Mouse (Mus musculus): Measurements from ENCODE around the gene Sv2c. TPM values are rescaled to one million over a fixed set of nuclear protein-coding genes. Genes with fewer than 3 reads are reported as not detected.

The Sv2c gene
- total RNA-seq, 2 experiments from 2014 or later = 13.0 to 14.2 TPM

DNA sequence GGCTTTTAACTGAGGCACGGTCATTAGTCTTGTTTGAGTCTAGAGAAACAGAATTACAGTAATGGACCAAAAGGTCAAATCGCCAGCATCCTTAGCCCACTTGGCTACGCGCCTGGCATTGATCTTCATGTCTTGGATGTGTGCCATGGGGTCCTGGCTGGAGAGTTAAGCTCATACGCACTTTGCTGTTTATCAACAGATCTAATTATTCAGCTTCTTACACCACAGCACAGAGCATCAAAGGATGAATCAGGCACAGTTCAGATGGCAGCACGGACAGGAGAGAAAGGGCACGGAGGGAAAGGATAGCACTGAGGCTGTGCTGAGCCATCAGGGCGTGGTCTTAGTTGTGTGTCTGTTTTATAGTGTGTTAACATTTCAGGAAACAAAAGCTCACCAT, 58.8 kb downstream of the Sv2c start:
- DNase-seq (ENCODE audit: extremely low spot score in 1 of 2, low spot score in 1 of 2) = no peak

DNA sequence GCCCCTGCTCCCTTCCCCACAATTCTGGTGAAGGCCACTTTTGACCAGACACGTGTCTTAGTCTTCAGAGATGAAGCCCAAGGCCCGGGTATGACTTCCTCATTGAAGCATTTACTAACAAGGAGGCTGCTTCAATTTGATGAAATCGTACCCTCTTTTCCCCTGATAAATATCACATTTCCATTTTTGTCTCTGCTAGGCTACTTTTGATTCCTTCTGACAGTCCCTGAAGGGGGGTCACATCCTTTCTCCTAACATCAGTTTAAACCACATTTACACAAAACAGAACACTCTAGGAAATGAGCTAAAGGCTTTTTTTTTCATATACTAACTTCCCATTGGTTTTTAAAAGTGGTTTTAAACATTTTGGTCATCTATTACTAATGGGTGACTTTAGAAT, 79.6 kb downstream of the Sv2c start:
- no peak for DNase-seq (ENCODE audit: extremely low spot score in 1 of 2, low spot score in 1 of 2)

DNA sequence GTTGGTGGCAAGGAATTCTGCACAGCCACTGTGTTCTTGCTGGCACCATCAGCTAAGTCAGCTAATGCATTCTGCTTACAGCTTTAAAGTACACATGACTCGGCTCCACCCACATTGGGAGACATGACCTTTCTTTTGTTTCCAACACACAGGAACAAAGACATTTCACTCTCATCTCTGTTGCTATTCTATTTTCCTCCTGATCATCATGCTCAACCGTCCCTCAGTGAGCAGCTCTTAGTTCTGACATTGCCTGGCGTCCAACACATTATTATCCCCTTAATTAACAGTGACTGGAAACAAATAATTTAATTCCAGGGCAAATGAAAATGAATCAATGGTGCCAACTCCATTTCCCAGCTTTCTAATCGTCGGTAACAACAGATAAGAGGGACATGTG, 87.0 kb downstream of the Sv2c start:
- no peak for DNase-seq (ENCODE audit: extremely low spot score in 1 of 2, low spot score in 1 of 2)

DNA sequence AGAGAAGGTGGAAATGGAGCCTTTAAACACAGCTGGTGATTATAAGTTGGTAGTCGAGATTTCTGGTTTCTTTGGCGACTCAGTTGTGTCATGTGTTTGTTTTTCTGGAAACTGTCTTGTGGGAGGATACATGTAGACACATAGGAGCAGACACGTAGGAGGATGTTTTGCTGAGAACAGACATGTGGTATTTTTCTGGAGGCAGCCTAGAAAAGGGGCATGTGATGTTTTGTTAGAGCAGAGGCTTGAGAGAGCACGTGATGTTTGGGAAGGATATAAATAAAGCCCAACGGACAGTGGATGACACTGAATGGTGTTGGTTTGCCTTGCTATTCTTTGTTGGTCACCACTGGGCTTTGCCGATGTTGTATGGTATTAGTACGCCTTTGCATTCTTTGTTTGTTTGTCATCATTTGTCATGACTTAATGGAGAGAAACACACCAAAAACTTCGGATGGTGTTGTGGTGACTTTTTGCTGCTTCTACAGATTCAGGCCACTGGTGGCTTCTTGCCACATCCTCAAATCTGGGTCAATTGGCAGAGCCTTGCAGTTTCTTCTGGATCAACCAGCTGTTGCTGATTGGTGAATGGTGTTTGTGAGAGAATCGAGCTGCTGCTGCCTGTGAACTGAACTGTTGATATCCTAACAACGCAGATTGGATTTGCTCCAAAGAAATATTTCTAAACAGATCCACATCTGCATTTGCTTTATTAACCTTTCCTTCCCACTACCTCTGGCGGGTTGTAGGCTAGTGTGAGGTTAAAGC, 91.9 kb downstream of the Sv2c start:
- DNase-seq (ENCODE audit: extremely low spot score in 1 of 2, low spot score in 1 of 2) = no peak

DNA sequence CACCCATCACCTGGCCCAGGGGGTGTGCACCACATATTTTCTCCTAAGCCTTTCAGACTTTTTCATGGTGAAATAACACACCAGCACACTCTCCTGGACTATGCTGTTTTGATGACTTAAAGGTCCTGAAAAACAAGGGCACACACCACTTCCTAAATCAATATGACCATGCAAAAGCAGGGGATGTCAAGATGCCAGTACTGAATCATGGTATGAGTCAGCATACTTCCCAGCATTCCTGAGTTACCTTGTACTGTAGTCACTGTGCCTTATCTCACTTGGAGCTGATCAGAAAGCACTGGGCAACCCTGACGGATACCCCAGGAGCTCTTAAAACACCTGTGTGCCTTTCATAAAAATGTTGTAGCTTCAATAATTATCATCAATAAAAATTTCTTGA, 92.8 kb downstream of the Sv2c start:
- DNase-seq (ENCODE audit: extremely low spot score in 1 of 2, low spot score in 1 of 2) = no peak

DNA sequence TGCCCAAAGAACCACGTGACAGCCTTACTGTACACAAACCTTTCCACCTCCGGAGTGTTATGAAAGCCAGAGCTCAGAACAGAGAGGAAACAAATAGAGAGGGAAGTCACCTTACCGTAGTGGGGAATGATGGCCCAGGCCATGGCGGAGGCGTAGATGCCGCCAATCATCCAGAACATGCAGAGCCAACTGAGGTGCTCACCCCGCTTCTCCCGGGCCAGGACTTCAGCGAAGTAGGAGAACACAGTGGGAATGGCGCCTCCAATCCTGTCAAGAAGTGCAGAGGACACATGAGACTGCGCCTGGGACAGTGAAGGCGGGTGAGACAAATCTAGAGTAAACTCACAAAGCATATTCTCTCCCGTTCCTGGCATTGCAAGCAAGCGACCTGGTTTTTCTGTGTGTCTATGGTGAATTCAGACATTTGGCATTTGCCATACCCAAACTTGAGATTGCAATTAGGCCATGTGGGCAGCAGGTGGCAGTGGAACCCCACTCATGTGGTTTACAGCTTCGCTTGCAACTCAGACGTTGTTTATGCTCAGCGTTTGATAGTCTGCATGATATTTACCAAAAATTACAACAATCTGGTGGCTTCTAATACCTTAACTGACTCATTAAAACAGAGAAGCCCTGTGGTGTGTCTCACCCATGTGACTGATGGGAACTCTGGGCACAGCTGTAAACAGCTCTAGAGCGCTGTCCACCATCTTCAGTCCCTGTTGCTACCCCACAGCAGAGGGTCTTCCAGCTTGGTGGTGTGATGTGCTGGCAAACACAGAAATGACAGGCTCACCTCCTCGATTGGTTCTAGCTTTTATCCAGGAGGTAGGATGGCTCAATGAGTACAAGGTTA, 101.8 kb downstream of the Sv2c start:
- peak; percentile 53 to 81 for DNase-seq (ENCODE audit: extremely low spot score in 1 of 2, low spot score in 1 of 2)

DNA sequence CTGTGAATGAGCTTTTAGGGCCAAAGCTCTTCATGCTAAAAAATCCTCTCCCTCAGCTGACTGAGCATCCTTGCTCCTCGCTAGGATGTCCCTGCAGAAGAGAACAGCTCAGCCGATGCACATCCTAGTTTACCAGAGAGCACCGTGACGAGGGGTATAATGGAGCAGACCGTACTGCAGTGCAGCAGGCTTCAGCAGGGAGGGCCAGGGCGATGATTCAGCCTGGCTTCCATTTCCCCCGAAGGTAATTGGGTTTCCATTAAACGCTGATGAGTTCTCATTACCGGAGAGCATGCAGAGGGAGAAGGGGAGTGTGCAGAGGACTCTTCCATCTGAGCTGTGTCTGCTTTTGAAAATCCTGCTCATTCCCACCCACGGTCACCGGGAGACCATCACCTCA, 108.5 kb downstream of the Sv2c start:
- no peak for DNase-seq (ENCODE audit: extremely low spot score in 1 of 2, low spot score in 1 of 2)

DNA sequence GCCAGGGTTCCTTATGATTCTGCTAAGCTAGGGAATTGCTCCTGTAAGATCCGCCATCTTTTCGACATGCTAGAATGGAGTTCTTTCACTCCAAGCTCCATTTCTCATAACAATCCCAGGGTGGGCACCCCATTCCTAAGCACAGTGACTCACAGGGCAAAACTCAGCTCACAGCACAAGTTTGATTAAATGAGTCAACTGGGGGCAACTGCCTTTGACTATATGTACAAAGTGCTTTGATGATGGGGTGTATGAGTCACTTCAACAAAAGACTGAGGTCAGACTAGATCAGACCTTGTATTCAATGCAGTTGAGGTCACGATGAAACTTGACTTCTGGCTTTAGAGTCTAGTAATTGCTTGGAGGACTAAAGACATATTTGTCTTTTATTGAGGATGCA, 116.9 kb downstream of the Sv2c start:
- DNase-seq (ENCODE audit: extremely low spot score in 1 of 2, low spot score in 1 of 2) = no peak

DNA sequence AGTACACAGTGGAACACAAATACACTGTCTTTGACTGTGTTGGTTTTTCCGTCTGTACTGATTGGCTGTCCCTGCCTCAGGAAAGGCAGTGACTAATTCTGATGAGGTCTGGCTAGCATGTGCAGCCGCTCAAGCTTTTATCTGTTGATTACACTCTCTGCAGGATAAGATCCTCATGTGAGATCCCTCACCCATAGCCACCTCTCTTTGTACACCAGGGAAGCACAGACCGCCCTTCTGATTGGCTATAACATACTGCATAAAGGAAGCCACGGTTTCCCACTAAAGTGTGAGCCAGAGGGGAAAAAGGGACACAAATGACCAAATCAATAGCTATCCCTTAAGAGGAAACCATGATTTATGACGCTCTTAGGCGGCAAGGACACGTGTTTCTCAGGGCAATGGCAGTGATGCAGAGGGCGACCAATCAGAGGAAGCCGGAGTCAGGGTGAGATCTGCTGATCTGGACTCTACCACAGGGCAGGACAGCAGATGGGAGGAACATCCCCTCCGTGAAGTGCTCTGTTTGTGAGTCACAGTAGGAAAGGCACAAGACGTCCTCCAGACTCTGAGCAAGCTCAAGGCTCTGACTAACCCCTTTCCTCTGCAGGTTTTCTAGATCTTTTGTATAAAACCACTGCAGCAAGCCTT, 121.4 kb downstream of the Sv2c start:
- DNase-seq (ENCODE audit: extremely low spot score in 1 of 2, low spot score in 1 of 2) = no peak

DNA sequence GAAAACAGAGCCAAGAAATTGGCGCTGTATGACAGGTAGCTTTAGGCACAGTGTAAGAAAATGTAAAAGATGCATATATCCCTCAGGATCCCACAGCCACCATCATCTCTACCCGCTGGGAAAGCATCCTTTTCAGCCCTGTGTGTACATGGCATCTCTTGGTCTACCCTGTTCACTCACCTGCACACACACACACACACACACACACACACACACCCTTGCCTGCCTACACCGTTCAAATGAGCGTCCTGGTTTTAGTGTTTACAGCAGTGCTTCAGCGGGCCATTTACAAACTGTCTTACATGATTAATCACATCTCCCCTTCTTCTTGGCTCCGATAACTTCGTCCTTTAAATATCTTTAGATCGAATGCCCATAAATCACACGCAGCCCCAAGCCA, 123.4 kb downstream of the Sv2c start:
- DNase-seq (ENCODE audit: extremely low spot score in 1 of 2, low spot score in 1 of 2) = no peak

DNA sequence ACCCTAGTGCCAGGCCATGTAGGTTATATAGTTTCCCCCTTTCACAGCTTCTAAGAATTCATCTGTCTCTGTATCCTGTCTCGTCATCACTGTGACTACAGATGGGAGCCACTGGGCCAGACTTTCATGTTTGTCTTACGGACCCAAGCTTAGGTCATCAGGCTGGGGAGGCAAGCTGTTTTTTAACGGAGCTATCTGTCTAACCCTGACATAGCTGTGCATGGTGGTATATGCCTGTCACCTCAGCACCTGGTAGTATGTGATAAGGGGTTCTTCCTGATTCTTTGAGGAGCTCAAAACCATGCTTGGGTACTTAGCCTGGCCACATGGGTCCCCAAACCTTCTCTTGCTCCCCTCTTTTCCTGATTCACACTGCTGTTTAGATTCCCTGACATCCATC, 124.2 kb downstream of the Sv2c start:
- DNase-seq (ENCODE audit: extremely low spot score in 1 of 2, low spot score in 1 of 2) = no peak

DNA sequence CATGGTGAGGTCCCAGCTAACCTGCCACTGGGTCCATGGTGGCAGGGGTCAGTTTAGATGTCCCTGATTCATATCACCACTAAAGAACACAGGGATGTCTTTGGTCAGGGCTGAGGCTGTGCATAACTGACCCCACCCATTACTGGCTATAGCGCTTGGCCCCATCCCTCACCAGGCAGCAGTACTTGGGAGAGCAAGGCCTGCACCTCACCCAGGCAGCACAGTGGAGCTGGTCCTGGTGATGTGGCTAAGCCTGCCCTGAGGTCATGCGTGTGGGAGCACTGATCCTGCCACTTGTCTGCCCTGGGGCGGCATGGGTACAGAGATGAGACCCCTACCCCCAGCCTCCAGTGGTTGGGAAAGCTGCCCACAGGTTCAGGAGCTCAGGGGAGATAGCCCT, 128.8 kb downstream of the Sv2c start:
- no peak for DNase-seq (ENCODE audit: extremely low spot score in 1 of 2, low spot score in 1 of 2)

DNA sequence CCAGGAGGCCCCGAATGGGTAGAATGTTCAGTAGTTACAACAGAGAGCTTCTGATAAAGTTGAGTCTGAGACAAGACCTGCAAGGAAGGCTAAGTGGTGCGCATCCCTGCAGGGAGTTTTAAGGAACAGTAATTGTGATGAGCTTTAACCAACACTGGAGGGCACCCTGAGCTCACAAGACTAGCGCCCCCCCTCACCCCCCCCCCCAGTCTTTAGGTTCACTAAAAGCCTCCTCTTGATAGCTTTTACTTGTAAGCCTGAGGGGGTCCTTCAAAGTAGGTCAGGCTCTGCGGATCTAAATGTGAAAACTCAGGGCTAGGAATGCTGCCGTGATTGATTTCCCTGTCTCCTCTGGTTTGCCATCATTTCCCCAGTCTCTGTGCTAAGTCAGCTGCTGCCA, 129.9 kb downstream of the Sv2c start:
- DNase-seq (ENCODE audit: extremely low spot score in 1 of 2, low spot score in 1 of 2) = no peak

DNA sequence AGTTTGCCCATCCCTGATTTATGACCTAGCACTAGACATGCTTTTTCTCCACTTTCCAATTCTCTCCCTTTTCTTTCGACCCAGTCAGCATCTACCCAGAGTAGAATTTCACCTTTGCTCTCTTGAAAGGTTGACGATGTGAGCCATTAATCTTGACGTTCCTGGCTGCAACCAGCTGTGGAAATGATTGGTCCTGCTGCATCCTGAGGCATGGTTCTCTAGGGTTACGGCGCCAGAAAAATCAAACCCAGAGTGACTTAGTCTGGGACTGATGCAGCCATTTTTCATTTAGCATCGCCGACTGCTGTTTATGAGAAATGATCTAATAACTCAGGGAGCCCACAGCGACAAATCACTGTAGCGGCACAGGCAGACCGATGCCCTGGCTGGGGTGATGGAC, 133.0 kb downstream of the Sv2c start:
- DNase-seq (ENCODE audit: extremely low spot score in 1 of 2, low spot score in 1 of 2) = no peak

DNA sequence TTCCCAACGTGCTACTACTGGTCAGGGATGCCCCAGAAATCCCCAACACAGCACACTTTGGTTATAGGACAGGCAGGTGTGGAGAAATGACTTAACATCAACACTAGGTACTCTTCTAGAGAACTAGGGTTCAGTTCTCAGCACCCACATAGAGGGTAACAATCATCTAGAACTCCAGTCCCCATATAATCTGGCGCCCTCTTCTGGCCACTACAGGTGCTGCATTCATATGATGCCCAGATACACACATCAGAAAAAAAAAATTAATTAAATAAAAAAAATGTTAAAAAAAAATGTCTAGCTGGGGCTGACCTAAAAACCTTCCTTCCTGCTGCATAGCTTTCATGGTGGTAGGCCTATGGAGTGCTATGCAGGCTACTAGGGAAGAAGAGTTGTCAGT, 135.1 kb downstream of the Sv2c start:
- no peak for DNase-seq (ENCODE audit: extremely low spot score in 1 of 2, low spot score in 1 of 2)

DNA sequence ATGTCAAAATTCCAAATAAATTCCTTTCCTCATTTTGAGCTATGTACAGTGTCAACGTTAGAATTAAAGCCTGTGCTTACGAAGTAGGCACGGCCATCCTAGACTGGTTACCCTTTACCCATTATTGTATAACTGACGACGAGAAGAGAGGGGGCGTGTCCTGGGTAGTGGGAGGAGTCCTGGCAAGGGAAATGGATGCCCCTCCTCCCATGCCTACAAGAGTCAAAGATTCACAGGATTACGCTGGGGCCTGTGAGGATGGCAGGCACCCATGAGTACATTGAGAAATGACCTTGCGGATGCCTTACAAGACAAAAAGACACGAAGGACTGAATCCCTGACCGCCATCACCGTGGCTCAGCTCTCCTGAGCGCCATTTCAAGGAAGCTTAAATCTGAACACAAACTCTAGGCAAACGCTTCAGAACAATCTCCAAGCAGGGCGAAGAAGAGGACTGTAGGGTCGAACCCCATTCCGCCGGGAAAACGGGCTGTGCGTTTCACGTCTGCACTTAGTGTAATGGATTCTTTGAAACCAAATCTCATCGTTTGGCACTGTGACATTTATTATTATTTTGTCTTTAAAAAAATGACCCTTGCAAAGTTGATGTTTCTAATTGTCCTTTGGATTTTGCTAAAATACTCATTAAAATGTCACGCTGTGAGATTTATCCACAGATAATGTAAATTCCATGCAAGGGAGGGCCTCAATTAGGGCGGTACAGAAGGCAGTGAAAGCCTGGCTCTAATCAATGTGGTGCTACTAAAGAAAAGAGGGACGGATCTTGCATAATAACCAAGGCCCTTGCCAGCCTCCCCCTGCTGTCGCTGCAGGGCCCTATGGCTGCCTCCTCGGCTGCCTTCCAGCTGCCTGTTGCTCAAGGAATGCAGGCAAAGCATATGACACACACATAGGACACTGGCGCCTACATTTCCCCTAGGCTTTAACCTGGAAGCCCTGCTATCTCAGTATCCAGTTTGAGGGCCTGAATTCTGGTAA, 137.4 kb downstream of the Sv2c start:
- no peak for DNase-seq (ENCODE audit: extremely low spot score in 1 of 2, low spot score in 1 of 2)

DNA sequence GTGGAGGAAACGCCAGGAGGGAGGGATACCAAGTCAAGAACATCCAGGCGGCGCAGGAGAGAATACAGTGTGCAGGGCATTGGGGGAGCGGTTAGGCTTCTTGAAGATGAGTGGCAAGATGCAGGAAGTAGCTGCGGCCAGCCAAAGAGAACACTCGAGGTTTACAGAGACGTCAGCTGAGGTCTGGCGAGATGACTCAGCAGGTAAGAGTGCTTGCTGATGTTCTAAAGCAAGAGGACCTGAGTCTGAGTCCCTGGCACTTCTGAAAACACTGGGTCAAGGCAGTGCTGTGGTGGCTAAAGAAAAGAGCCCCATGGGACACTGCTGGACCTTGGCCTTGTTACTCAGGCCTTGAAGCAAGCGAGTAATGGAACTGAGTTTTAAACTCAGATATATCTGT, 144.2 kb downstream of the Sv2c start:
- DNase-seq (ENCODE audit: extremely low spot score in 1 of 2, low spot score in 1 of 2) = no peak

DNA sequence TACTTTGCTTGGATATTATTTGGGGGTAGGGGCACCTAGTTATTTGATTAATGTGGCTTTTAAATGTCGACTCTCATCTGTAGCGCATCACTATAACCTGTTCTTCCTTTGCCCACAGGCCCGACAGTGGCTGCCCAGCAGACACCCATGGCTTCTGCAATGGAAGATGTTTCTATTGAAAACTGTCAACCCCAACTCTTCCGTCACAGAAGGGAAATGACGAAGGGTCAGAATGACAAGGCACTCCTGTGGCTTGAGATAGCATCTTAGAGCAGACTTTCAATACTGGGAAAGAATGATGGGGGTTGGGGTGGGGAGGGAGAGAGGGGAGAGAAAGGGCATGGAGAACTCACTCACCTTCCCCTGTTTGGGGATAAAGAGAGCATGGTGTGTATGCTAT, 145.2 kb downstream of the Sv2c start:
- DNase-seq (ENCODE audit: extremely low spot score in 1 of 2, low spot score in 1 of 2) = no peak

DNA sequence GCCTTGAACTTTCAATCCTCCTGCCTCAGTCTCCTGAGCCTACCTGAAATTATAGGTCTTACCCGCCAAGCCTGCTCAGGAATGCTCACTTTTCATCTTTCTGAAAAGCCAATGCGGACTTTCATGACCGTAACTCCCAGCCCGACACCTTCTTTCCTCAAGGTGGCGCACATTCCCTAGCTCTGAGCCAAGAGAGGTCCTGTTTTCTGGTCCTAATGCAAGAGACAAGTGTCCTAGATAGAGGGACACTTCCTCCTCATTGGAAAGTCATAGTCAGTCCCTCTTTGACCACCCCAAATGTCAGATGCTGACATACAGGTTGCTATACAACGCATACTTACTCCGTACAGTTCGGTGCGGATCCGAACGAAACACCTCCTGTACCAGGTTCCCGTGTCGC, 146.0 kb downstream of the Sv2c start:
- no peak for DNase-seq (ENCODE audit: extremely low spot score in 1 of 2, low spot score in 1 of 2)

DNA sequence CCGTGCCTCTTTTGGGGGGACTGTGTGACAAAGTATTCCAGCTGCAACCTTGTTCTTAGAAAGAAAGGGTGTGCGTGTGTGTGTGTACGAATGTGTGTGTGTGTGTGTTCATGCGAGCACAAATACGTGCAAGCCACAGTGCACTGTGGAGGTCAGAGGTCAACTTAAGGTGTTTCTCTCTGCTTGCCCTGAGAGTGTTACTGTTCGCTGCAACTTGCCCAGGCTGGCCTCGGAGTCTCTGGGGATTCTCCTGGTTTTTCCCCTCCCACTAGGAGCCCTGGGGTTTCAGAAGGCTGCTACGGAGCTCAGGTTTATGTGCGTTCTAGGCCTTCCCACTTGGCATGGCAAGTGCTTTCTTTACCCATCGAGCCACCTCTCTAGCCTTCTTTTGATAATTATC, 157.2 kb downstream of the Sv2c start:
- no peak for DNase-seq (ENCODE audit: extremely low spot score in 1 of 2, low spot score in 1 of 2)
